Mouse (Mus musculus) testis, adult 2 months (tissue): ENCODE results near the gene Psmc3ip.

Source experiments
- CTCF ChIP-seq: fragments of 200-500 bp; IDR thresholded peaks from 2 replicates; pipeline ENCODE4 v1.5.1; 2012; ENCODE audit warnings: low read depth, mild to moderate bottlenecking, inconsistent platforms, low read length, moderate library complexity; ENCODE audit not compliant: control insufficient read depth, insufficient read depth, insufficient replicate concordance
- POLR2A ChIP-seq: fragments of 200-500 bp; IDR thresholded peaks from 2 replicates; pipeline ENCODE4 v1.6.1; 2012; ENCODE audit warnings: low read depth, mild to moderate bottlenecking, inconsistent platforms, low read length, moderate library complexity; ENCODE audit not compliant: control insufficient read depth

GRCm38 (mm10) chr11:101119131-101119760, 24.0 kb upstream of the Psmc3ip start:
- TF ChIP-seq POLR2A (no peak), CTCF (no peak)
